20 mouse cellular contexts compared by ENCODE assay signal in the genomic region with DNA sequence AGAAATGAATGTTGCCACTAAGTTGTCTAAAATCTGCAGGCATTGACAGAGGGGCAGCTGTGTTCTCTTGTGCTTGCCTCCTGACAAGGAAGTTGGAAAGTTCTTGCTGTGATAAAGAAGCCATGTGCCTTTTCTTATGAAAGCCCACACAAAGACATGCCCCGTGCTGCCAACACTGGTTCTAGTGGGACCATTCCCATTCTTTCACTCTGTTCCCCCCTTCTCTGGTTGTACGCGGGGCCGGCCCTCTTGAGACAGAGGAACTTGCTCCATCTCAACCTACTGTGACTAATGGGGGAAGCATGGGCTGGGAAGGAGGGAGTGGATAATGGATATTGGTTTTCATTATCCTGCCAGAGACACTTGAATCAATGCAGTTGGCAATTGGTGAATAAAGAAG.
A peak's percentile ranks its signal among the peaks of the same experiment; 100 is the strongest.
DNase-seq lines count a peak whose midpoint lies in the region; ATAC-seq and TF ChIP-seq lines count a peak whose summit lies in the region.
"Had no signal": no experiment of that assay in that cellular context is flagged by ENCODE, and none has a peak within 500 bp of the region (broad histone marks: within the 10 kb centered on the region; RNA-seq: fewer than 3 reads in every experiment).

No protein-coding gene starts in this region.

- H3K4me2 ChIP-seq in midbrain, embryonic 11.5 days = no peak overlapping the region
- no peak overlapping the region for H3K4me2 ChIP-seq in hindbrain, embryonic 12.5 days (replicated peaks)
- no peak overlapping the region for H3K4me2 ChIP-seq in midbrain, embryonic 14.5 days (ENCODE audit: low read length)
- H3K4me2 ChIP-seq: embryonic facial prominence, embryonic 13.5 days; heart, embryonic 13.5 days; liver, embryonic 12.5 days; lung, embryonic 14.5 days had no signal

- no peaks in the 10 kb centered on the region for H3K9me3 ChIP-seq in midbrain, embryonic 11.5 days (ENCODE audit: control insufficient read depth, low read length)
- H3K9me3 ChIP-seq in midbrain, embryonic 10.5 days (replicated peaks) = no peaks in the 10 kb centered on the region
- H3K9me3 ChIP-seq in hindbrain, embryonic 12.5 days (replicated peaks) = no peaks in the 10 kb centered on the region
- H3K9me3 ChIP-seq in midbrain, embryonic 14.5 days (ENCODE audit: control insufficient read depth, low read length) = no peaks in the 10 kb centered on the region
- H3K9me3 ChIP-seq: embryonic facial prominence, embryonic 13.5 days; heart, embryonic 13.5 days; liver, embryonic 12.5 days had no signal

- H3K27ac ChIP-seq in midbrain, embryonic 11.5 days (ENCODE audit: low read depth, low read length) = no peak overlapping the region
- H3K27ac ChIP-seq in midbrain, embryonic 10.5 days (replicated peaks) = no peak overlapping the region
- no peak overlapping the region for H3K27ac ChIP-seq in hindbrain, embryonic 12.5 days
- no peak overlapping the region for H3K27ac ChIP-seq in midbrain, embryonic 14.5 days (replicated peaks; ENCODE audit: low read depth, low read length)
- H3K27ac ChIP-seq in olfactory bulb, adult 2 months (ENCODE audit: insufficient read depth, low read depth, low read length) = 0 out of 2 replicates have a peak overlapping the region, but pooled peaks have one; percentile 12
- H3K27ac ChIP-seq: embryonic facial prominence, embryonic 13.5 days; heart, embryonic 13.5 days; kidney, postnatal 0 days; layer of hippocampus, adult 2 months; left cerebral cortex, adult 2 months; liver, embryonic 12.5 days had no signal

- no peak overlapping the region for H3K4me3 ChIP-seq in midbrain, embryonic 11.5 days (ENCODE audit: low read depth, low read length)
- no peak overlapping the region for H3K4me3 ChIP-seq in midbrain, embryonic 10.5 days
- no peak overlapping the region for H3K4me3 ChIP-seq in hindbrain, embryonic 12.5 days
- no peak overlapping the region for H3K4me3 ChIP-seq in midbrain, embryonic 14.5 days (replicated peaks; ENCODE audit: low read depth, low read length)
- no peak overlapping the region for H3K4me3 ChIP-seq in olfactory bulb, adult 2 months (ENCODE audit: insufficient read depth, low read depth, low read length)
- H3K4me3 ChIP-seq: embryonic facial prominence, embryonic 13.5 days; heart, embryonic 13.5 days; layer of hippocampus, adult 2 months; left cerebral cortex, adult 2 months; liver, embryonic 12.5 days had no signal

- H3K4me1 ChIP-seq in midbrain, embryonic 11.5 days (ENCODE audit: control insufficient read depth, insufficient read depth, low read length) = no peaks in the 10 kb centered on the region
- no peaks in the 10 kb centered on the region for H3K4me1 ChIP-seq in midbrain, embryonic 10.5 days
- no peaks in the 10 kb centered on the region for H3K4me1 ChIP-seq in hindbrain, embryonic 12.5 days
- no peaks in the 10 kb centered on the region for H3K4me1 ChIP-seq in midbrain, embryonic 14.5 days (ENCODE audit: control insufficient read depth, insufficient read depth, low read length)
- H3K4me1 ChIP-seq in olfactory bulb, adult 2 months (ENCODE audit: control insufficient read depth, insufficient read depth, low read length) = peaks cover 8% of the 10 kb centered on the region
- H3K4me1 ChIP-seq: embryonic facial prominence, embryonic 13.5 days; liver, embryonic 12.5 days had no signal

- TF ChIP-seq CTCF in olfactory bulb, adult 2 months (IDR thresholded peaks at IDR 0.05; ENCODE audit: insufficient read depth, low read depth, low read length) = no peak

- 69% methylated on average over 4 of the region's 4 CpGs for WGBS in midbrain, embryonic 11.5 days
- WGBS in midbrain, embryonic 10.5 days = 82% methylated on average over 4 of the region's 4 CpGs
- WGBS in hindbrain, embryonic 12.5 days = 28% methylated on average over 4 of the region's 4 CpGs
- 19% methylated on average over 4 of the region's 4 CpGs for WGBS in midbrain, embryonic 14.5 days
- 27% methylated on average over 4 of the region's 4 CpGs for WGBS in olfactory bulb, adult 2 months

- peak; percentile 82 for DNase-seq in midbrain, embryonic 11.5 days (ENCODE audit: low spot score, missing footprints)
- DNase-seq in midbrain, embryonic 10.5 days (ENCODE audit: low spot score) = no peak
- DNase-seq in midbrain, embryonic 14.5 days = peak; percentile 27
- no peak for DNase-seq in thymus, postnatal 10 days (ENCODE audit: low spot score in 2 of 2)
- DNase-seq in testis, postnatal 14 days (ENCODE audit: low spot score) = no peak
- DNase-seq: cerebellum, adult 9-11 months; heart, postnatal 36 days; lung, embryonic 14.5 days; lung, postnatal 4 days; right cerebral cortex, postnatal 14 days; thymus, postnatal 14 days had no signal

- peak; percentile 80 for ATAC-seq in midbrain, embryonic 11.5 days (ENCODE audit: low FRiP score)
- peak; percentile 88 for ATAC-seq in hindbrain, embryonic 12.5 days (ENCODE audit: low FRiP score)
- 0 out of 2 replicates have a peak, but pooled peaks have one; percentile 40 for ATAC-seq in midbrain, embryonic 14.5 days (ENCODE audit: low FRiP score, low TSS enrichment)
- ATAC-seq: intestine, postnatal 0 days; liver, embryonic 12.5 days had no signal

- TF ChIP-seq POLR2A in olfactory bulb, adult 2 months (IDR thresholded peaks at IDR 0.05; ENCODE audit: insufficient read depth, low read depth, low read length) = no peak

- no peak overlapping the region for H3K9ac ChIP-seq in midbrain, embryonic 11.5 days (ENCODE audit: low read length)
- H3K9ac ChIP-seq in hindbrain, embryonic 12.5 days = no peak overlapping the region
- H3K9ac ChIP-seq in midbrain, embryonic 14.5 days (replicated peaks; ENCODE audit: low read length) = no peak overlapping the region
- H3K9ac ChIP-seq: embryonic facial prominence, embryonic 13.5 days; heart, embryonic 13.5 days; liver, embryonic 12.5 days; lung, embryonic 14.5 days had no signal

- H3K27me3 ChIP-seq in midbrain, embryonic 11.5 days (ENCODE audit: control insufficient read depth, insufficient read depth, low read length) = no peaks in the 10 kb centered on the region
- no peaks in the 10 kb centered on the region for H3K27me3 ChIP-seq in midbrain, embryonic 10.5 days (ENCODE audit: low read depth, poor library complexity, severe bottlenecking)
- no peaks in the 10 kb centered on the region for H3K27me3 ChIP-seq in hindbrain, embryonic 12.5 days
- H3K27me3 ChIP-seq in midbrain, embryonic 14.5 days (ENCODE audit: control insufficient read depth, insufficient read depth, low read length) = no peaks in the 10 kb centered on the region
- H3K27me3 ChIP-seq: embryonic facial prominence, embryonic 13.5 days; heart, embryonic 13.5 days; liver, embryonic 12.5 days had no signal

- H3K36me3 ChIP-seq in midbrain, embryonic 11.5 days (ENCODE audit: control insufficient read depth, insufficient read depth, low read length) = no peaks in the 10 kb centered on the region
- no peaks in the 10 kb centered on the region for H3K36me3 ChIP-seq in midbrain, embryonic 10.5 days
- no peaks in the 10 kb centered on the region for H3K36me3 ChIP-seq in hindbrain, embryonic 12.5 days
- H3K36me3 ChIP-seq in midbrain, embryonic 14.5 days (ENCODE audit: control insufficient read depth, insufficient read depth, low read length) = no peaks in the 10 kb centered on the region
- H3K36me3 ChIP-seq: embryonic facial prominence, embryonic 13.5 days; heart, embryonic 13.5 days; liver, embryonic 12.5 days had no signal

Comparison
In these comparisons a context has a peak if more than half of its experiments do, and no peak if none do; other contexts are left out.
1. DNase-seq: peak in midbrain, embryonic 11.5 days (single experiment) and midbrain, embryonic 14.5 days (single experiment); none in midbrain, embryonic 10.5 days (single experiment), thymus, postnatal 10 days (0 of 2) and testis, postnatal 14 days (single experiment).
2. Peak in every context shown above with its lines, with median percentiles within 50 percentile points of each other: ATAC-seq.